Mouse (Mus musculus): ENCODE measurements around the gene Irx4. TPM values are rescaled to one million over a fixed set of nuclear protein-coding genes. Genes with fewer than 3 reads are reported as not detected.

The Irx4 gene
- polyA plus RNA-seq, 1 experiment: not detected

DNA sequence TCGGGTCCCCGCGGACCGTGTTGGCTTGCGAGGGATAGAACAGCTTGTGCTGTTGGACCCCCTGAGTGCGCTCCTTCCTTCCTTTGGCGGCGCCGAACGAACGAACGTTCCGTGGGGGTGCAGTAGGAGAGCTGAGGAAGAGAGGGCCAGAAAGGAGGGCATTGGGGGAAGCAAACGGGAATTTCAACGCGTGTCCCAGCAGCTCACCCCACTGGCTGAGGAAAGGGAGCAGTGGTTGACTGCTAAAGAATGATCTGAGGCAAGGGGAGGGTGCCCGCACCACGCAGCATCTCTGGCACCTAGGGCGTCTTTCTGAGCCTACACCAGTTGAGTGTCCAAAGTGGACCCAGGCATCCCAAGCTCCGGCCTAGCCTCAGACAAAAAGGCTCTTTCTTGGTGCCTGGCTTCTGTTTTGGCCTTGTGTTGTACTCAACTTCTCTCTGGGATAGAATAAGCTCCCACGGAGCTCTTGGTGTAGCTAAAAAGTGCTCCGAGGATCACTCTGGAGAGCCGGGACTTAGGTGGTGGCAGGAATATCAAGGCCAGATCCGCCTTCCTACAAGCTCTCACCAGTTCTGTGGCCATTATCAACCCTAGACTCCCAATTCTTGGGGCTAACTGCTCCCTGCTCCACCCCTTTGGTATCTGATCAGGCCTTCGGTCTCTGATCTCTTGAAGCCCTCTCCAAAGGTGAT, 904 bp downstream of the Irx4 start:
- H3K4me3 ChIP-seq (replicated peaks): no peak overlapping the region
- H3K27me3 ChIP-seq (replicated peaks): peaks cover 95% of the 10 kb centered on the region
- H3K36me3 ChIP-seq (replicated peaks; ENCODE audit: low read length): no peaks in the 10 kb centered on the region
- TF ChIP-seq FLI1 (IDR thresholded peaks at IDR 0.05; ENCODE audit: low read length): no peak
- TF ChIP-seq GATA1 (IDR thresholded peaks at IDR 0.05; ENCODE audit: borderline replicate concordance, low read length): no peak
- H3K9me3 ChIP-seq: no peaks in the 10 kb centered on the region
- H3K4me1 ChIP-seq: peaks cover 29% of the 10 kb centered on the region

DNA sequence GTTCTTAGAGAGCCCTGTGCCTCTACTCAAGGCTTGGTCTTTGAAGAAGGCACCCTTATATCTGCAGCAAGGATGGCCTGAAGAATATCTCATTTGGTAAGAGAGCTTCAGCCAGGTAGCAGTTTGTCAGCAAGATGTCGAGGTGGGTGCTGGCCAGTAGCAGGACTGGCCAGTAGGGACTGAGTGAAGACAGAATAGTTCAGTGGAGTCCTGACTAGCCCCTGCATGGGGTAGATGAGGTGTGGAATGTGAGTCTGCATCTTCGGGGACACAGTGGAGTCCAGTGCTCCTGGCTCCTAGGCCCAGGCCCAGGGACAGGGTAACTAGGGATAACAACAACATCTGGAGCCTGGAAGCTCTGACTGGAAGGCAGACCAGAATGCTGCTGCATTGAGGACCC, 1.6 kb downstream of the Irx4 start:
- Histone ChIP-seq H3K27me3 (replicated peaks) (peaks cover 97% of the 10 kb centered on the region), H3K9me3 (no peaks in the 10 kb centered on the region)

DNA sequence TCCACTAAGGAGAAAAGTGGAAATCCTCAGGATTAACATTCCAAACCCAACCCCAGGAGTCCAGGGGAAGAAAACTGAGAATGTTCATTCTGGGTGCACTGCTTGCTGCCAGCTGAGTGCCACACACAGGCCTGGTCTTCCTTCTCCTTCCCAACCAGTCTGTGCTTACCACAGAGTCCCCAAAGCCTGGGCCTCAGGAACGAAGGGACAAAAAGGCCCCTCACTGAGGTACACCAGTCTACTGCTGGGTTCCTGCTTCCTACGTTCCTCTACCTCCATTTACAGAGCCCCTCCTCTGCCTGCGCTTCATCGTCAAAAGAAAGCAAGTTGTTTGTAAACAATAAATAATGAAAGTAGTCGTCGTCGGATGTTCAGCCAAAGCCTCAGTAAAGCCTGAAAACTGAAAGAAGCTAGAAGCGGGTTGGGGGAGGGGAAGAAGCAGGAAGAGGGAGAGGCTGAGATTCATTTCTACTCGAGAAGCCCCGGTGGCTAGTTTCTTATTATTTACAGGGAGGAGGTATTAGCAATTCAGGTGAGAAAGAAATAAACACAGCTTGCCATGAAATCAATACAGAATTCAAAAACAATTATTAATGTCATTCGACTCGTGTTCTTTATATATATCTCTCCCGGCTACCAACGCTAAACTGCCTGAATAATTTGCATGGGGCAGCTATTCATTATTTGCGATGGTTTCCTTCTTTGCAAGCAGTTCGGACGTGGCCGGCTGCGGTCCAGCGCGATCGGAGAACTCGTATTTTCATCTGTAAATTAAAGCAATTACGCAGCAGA, 2.3 kb downstream of the Irx4 start:
- H3K36me3 ChIP-seq (replicated peaks; ENCODE audit: low read length): no peaks in the 10 kb centered on the region
- no peak for TF ChIP-seq GATA1 (IDR thresholded peaks at IDR 0.05; ENCODE audit: borderline replicate concordance, low read length)
- no peak for TF ChIP-seq FLI1 (IDR thresholded peaks at IDR 0.05; ENCODE audit: low read length)
- H3K4me1 ChIP-seq: peaks cover 29% of the 10 kb centered on the region
- no peak overlapping the region for H3K4me3 ChIP-seq (replicated peaks)
- H3K9me3 ChIP-seq: no peaks in the 10 kb centered on the region
- peaks cover 100% of the 10 kb centered on the region for H3K27me3 ChIP-seq (replicated peaks)

More for the DNA sequence above, 1.6 kb downstream of the Irx4 start:
- peaks cover 29% of the 10 kb centered on the region for H3K4me1 ChIP-seq
- no peak overlapping the region for H3K4me3 ChIP-seq (replicated peaks)
- H3K36me3 ChIP-seq (replicated peaks; ENCODE audit: low read length): no peaks in the 10 kb centered on the region
- TF ChIP-seq GATA1 (IDR thresholded peaks at IDR 0.05; ENCODE audit: borderline replicate concordance, low read length) (no peak), FLI1 (IDR thresholded peaks at IDR 0.05; ENCODE audit: low read length) (no peak)

DNA sequence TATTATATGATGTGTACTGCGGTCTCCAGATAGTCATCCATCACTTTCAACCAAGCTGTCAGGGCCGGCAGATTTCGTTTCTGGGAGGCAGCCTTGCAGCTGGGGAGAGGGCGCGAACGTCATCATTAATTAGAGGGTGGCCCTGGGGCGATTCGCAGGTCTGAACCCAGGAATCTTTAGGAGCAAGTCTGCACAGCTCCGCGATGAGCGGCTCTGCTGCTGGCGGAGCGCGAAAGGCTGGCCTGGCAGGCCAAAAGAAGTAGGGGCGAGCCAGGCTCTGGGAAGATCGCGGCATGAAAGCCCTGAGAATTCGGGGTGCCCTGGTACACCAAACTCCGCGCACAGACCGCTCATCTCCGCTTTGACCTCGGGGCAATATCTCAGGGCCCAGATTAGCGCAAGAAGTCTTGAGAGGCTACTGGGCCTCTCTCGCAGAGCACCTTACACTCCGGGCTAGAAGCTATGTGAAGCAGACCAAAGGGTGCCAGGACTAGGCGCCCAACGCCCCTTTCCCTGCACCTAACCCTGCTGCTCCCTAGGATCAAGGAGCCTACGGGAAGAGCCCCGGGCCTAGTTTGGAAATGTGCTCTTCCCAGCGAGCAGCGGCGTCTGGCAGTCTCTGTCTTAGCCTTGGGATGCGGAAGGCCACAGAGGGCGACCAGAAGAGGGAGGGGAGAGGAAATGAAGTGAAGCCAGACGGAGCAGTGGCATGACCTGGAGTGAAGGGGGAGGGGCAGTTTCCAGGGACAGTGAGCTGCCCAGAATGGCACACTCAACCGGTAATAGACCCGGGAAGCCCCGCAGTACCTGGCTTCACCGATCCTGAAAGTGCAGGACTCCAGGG, 3.1 kb downstream of the Irx4 start:
- Histone ChIP-seq H3K4me1 (peaks cover 29% of the 10 kb centered on the region), H3K27me3 (replicated peaks) (peaks cover 100% of the 10 kb centered on the region), H3K36me3 (replicated peaks; ENCODE audit: low read length) (no peaks in the 10 kb centered on the region), H3K9me3 (no peaks in the 10 kb centered on the region; the same call in 1 of the 2 replicates), H3K4me3 (replicated peaks) (peak overlapping the region; percentile 70)
- TF ChIP-seq GATA1 (IDR thresholded peaks at IDR 0.05; ENCODE audit: borderline replicate concordance, low read length) (no peak), FLI1 (IDR thresholded peaks at IDR 0.05; ENCODE audit: low read length) (no peak)

DNA sequence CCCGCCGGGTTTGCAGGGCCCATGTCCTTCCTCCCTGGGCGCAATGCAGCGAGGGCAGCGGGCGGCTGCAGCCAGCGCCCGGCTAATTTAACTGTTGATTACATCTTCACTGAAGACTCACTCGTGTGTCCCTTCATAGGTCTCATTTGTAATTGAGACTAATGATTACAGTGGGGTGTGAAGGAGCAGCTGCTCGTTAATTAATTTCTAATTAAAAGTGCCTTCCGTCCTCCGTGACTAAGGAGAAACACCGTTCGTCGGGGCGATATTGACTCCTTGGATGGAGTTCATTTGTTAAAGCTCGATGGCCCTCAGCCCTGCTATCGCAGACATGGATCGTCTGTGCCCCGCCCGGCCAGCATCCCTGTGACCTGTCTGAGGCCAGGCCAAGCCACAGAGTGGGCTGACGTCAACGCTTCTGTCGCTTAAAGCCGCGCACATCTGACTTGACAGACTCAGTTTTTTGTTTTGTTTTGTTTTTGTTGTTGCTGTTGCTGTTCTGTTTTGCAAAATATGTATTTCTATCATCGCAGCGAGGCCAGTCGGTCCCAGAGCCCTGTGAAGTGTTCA, 4.0 kb downstream of the Irx4 start:
- peaks cover 29% of the 10 kb centered on the region for H3K4me1 ChIP-seq
- no peaks in the 10 kb centered on the region for H3K36me3 ChIP-seq (replicated peaks; ENCODE audit: low read length)
- TF ChIP-seq GATA1 (IDR thresholded peaks at IDR 0.05; ENCODE audit: borderline replicate concordance, low read length) (no peak), FLI1 (IDR thresholded peaks at IDR 0.05; ENCODE audit: low read length) (no peak)
- H3K9me3 ChIP-seq: no peaks in the 10 kb centered on the region; the same call in 1 of the 2 replicates
- H3K4me3 ChIP-seq (replicated peaks): peak overlapping the region; percentile 59
- peaks cover 100% of the 10 kb centered on the region for H3K27me3 ChIP-seq (replicated peaks)

DNA sequence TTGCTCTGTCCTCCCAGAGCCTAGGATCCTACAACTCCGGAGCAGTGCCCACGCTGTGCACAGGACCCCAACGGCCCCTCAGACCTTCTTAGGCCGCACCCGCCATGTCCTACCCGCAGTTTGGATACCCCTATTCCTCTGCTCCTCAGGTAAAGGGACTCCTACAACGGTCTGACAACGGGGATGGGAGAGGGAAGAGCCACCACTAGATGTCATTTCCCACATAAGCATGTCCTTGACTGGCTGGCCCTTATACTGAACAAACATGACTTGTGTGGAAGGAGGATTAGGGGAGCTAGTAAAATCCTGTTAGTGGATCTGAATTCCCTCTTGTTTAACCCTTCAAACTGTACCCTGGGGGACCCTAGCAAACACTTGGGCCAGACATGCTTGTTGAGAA, 4.6 kb downstream of the Irx4 start:
- H3K4me3 ChIP-seq (replicated peaks): no peak overlapping the region
- H3K27me3 ChIP-seq (replicated peaks): peaks cover 100% of the 10 kb centered on the region
- H3K36me3 ChIP-seq (replicated peaks; ENCODE audit: low read length): no peaks in the 10 kb centered on the region
- TF ChIP-seq FLI1 (IDR thresholded peaks at IDR 0.05; ENCODE audit: low read length): no peak
- TF ChIP-seq GATA1 (IDR thresholded peaks at IDR 0.05; ENCODE audit: borderline replicate concordance, low read length): no peak
- H3K4me1 ChIP-seq: peaks cover 29% of the 10 kb centered on the region
- H3K9me3 ChIP-seq: no peaks in the 10 kb centered on the region; the same call in 1 of the 2 replicates

DNA sequence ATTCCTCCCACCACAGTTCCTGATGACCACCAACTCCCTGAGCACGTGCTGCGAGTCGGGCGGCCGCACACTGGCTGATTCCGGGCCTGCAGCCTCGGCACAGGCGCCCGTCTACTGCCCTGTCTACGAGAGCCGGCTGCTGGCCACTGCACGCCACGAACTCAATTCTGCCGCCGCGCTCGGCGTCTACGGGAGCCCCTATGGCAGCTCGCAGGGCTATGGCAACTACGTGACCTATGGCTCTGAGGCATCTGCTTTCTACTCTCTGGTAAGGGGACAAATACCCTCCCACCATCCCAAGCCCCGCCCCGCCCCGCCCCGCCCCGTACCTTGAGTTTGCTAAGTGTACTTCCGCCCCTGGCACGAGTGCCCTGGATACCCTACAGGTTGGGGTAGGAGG, 5.2 kb downstream of the Irx4 start:
- H3K27me3 ChIP-seq (replicated peaks): peaks cover 100% of the 10 kb centered on the region
- H3K4me1 ChIP-seq: peaks cover 29% of the 10 kb centered on the region
- TF ChIP-seq GATA1 (IDR thresholded peaks at IDR 0.05; ENCODE audit: borderline replicate concordance, low read length): no peak
- no peak for TF ChIP-seq FLI1 (IDR thresholded peaks at IDR 0.05; ENCODE audit: low read length)
- no peaks in the 10 kb centered on the region for H3K36me3 ChIP-seq (replicated peaks; ENCODE audit: low read length)
- H3K4me3 ChIP-seq (replicated peaks): peak overlapping the region; percentile 42
- H3K9me3 ChIP-seq: no peaks in the 10 kb centered on the region; the same call in 1 of the 2 replicates

DNA sequence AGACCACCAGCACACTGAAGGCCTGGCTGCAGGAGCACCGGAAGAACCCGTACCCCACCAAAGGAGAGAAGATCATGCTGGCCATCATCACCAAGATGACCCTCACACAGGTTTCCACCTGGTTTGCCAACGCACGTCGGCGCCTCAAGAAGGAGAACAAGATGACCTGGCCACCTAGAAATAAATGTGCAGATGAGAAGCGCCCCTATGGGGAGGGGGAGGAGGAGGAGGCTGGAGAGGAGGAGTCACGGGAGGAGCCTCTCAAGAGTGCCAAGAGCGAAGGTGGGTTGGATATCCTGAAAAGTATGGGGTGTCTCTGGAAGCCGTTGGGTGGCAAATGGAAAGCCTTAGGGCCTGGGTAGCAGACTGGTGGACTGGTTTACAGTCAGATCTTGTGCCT, 7.3 kb downstream of the Irx4 start:
- Histone ChIP-seq H3K4me1 (peaks cover 41% of the 10 kb centered on the region), H3K36me3 (replicated peaks; ENCODE audit: low read length) (no peaks in the 10 kb centered on the region), H3K27me3 (replicated peaks) (peaks cover 100% of the 10 kb centered on the region), H3K4me3 (replicated peaks) (no peak overlapping the region), H3K9me3 (no peaks in the 10 kb centered on the region; the same call in 1 of the 2 replicates)
- TF ChIP-seq GATA1 (IDR thresholded peaks at IDR 0.05; ENCODE audit: borderline replicate concordance, low read length) (no peak), FLI1 (IDR thresholded peaks at IDR 0.05; ENCODE audit: low read length) (no peak)

DNA sequence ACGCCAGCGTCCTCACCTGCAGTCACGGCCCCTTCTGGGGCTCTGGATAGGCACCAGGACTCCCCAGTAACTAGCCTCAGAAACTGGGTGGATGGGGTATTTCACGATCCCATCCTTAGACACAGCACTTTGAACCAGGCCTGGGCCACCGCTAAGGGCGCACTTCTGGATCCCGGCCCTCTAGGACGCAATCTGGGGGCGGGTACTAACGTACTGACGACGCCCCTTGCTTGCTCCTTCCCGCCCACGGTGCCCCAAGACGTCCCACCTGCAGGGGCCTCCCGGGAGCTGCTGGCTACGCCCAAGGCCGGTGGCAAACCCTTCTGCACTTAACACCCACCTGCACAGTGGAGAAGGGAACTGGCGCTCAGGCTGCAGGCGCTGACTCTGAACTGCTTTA, 8.4 kb downstream of the Irx4 start:
- no peak overlapping the region for H3K4me3 ChIP-seq (replicated peaks)
- H3K4me1 ChIP-seq: peaks cover 31% of the 10 kb centered on the region
- H3K36me3 ChIP-seq (replicated peaks; ENCODE audit: low read length): no peaks in the 10 kb centered on the region
- no peaks in the 10 kb centered on the region; the same call in 1 of the 2 replicates for H3K9me3 ChIP-seq
- TF ChIP-seq FLI1 (IDR thresholded peaks at IDR 0.05; ENCODE audit: low read length): no peak
- TF ChIP-seq GATA1 (IDR thresholded peaks at IDR 0.05; ENCODE audit: borderline replicate concordance, low read length): no peak
- H3K27me3 ChIP-seq (replicated peaks): peaks cover 100% of the 10 kb centered on the region

All from megakaryocyte, embryonic 14.5 days (primary cell).